Mouse (Mus musculus) liver, embryonic 14.5 days (tissue): ENCODE measurements around the gene Olfm2. TPM values are rescaled to one million over a fixed set of nuclear protein-coding genes. Genes with fewer than 3 reads are reported as not detected.

ENCODE experiments used
- ATAC-seq: fragments of 200-750 bp; cut with Nextera tagmentation; 2 replicates; pipeline ENCODE4 v1.8.0; 2017; ENCODE audit warnings: moderate number of reproducible peaks, mild to moderate bottlenecking, moderate library complexity; ENCODE audit not compliant: insufficient read depth
- DNase-seq, 3 experiments: peaks; one replicate each; pipeline ENCODE4 v3.0.0-alpha.2; 2012 to 2013; ENCODE audit warnings: low read depth in 3 of 3, low spot score in 3 of 3
- H3K27ac ChIP-seq: fragments of 300-500 bp; sonication (generic); 2 replicates; pipeline ENCODE4 v1.5.1; 2014; ENCODE audit warnings: moderate library complexity, mild to moderate bottlenecking, control low read depth, inconsistent platforms
- H3K27me3 ChIP-seq: fragments of 300-500 bp; sonication (generic); 2 replicates; pipeline ENCODE4 v1.6.1; 2014; ENCODE audit warnings: mild to moderate bottlenecking, low read length, moderate library complexity; ENCODE audit not compliant: control insufficient read depth, insufficient read depth
- H3K36me3 ChIP-seq: fragments of 300-500 bp; sonication (generic); replicated peaks from 2 replicates; pipeline ENCODE4 v1.6.1; 2014; ENCODE audit warnings: low read depth; ENCODE audit not compliant: control insufficient read depth, insufficient read depth
- H3K4me1 ChIP-seq, 2 experiments: fragments of 200-500 bp in 1 of 2; fragments of 300-500 bp in 1 of 2; sonication (generic) in 1 of 2; replicated peaks; 2 replicates each; pipeline ENCODE4 v1.6.1; 2012 to 2014; ENCODE audit warnings: antibody characterized with exemption in 1 of 2, inconsistent platforms in 1 of 2, low read length in 1 of 2; ENCODE audit not compliant: control insufficient read depth in 2 of 2, insufficient read depth in 2 of 2
- H3K4me2 ChIP-seq: fragments of 300-500 bp; sonication (generic); 2 replicates; pipeline ENCODE4 v1.6.1; 2014; ENCODE audit warnings: low read depth, mild to moderate bottlenecking, control low read depth, moderate library complexity
- H3K4me3 ChIP-seq, 2 experiments: fragments of 200-500 bp in 1 of 2; fragments of 300-500 bp in 1 of 2; sonication (generic) in 1 of 2; 2 replicates each; pipeline ENCODE4 v1.5.1; 2012 to 2014; ENCODE audit warnings: low read depth in 2 of 2, low read length in 2 of 2, mild to moderate bottlenecking in 2 of 2, control low read depth in 1 of 2, inconsistent platforms in 1 of 2, moderate library complexity in 1 of 2; ENCODE audit not compliant: insufficient read depth in 1 of 2
- H3K9ac ChIP-seq: fragments of 300-500 bp; sonication (generic); replicated peaks from 2 replicates; pipeline ENCODE4 v1.6.1; 2014; ENCODE audit warnings: mild to moderate bottlenecking, control low read depth, moderate library complexity
- H3K9me3 ChIP-seq: fragments of 300-500 bp; sonication (generic); 2 replicates; pipeline ENCODE4 v1.6.1; 2016; ENCODE audit warnings: low read length, mixed read lengths; ENCODE audit not compliant: control insufficient read depth
- CTCF ChIP-seq: IDR thresholded peaks from 2 replicates; pipeline ENCODE4 v1.5.1; 2016; ENCODE audit warnings: antibody characterized with exemption, low read depth, control low read depth
- EP300 ChIP-seq: IDR thresholded peaks from 2 replicates; pipeline ENCODE4 v1.6.1; 2016; ENCODE audit warnings: antibody characterized with exemption, low read depth
- WGBS: fragments of 180-500 bp; shearing (Covaris S2); extraction: QIAGEN DNeasy Blood & Tissue Kit; methylation state at CpG from one replicate; pipeline ENCODE4 v1.1.7; 2014; ENCODE audit not compliant: insufficient replicate concordance; 5-methylcytosine and 5-hydroxymethylcytosine counted together
- polyA plus RNA-seq, 2 experiments: library from polyadenylated mRNA; depleted of rRNA in 1 of 2; stranded (reverse) in 1 of 2; unstranded in 1 of 2; fragments of >200 nt; fragmentation: Nextera tagmentation in 1 of 2; extraction: Ambion mirVana in 1 of 2; gene quantifications; 2 replicates each; pipeline versions ENCODE4 v1.2.1 to v1.2.3; 2012 to 2014

Olfm2 gene
- polyA plus RNA-seq, 2 experiments, result 0.06 to 0.10 TPM

DNA sequence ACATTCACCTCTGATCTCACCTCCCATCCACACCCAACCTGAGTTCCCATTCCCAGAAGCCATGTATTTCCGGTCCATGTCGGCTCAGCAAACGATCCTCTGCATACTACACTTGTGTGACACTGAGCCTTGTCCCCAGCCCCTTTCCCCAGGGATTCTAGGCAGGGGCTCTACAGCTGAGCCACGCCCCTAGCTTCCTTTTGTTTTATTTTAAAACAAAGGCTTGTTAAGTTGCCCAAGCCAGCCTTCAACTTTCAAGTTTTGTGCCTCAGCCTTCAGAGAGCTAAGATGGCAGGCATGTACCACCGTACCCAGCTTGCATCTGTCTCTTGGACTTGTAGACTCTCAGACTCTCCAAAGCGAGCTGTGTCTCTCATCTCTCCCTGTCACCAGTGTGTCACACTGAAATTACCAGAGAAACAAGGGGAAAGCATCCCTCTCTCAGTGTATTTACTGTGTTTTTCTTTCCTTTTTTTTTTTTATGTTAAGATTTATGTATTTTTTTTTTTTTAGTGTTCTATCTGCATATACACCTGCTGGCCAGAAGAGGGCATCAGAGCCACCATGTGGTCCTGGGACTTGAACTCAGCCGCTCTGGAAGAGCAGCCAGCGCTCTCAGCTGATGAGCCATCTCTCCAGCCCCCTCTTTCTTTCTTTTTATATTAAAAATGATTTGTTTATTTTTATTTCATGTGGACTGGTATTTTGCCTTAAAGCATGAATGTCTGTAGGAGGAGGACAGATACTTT is 7.7 kb downstream of the Olfm2 start:
- no peaks in the 10 kb centered on the region for H3K36me3 ChIP-seq
- H3K27ac ChIP-seq, result no peak overlapping the region
- ATAC-seq (no peak), DNase-seq (no peak)
- peaks cover 0 to 4% of the 10 kb centered on the region in 2 experiments; a peak in 1 of 4 replicates for H3K4me1 ChIP-seq
- TF ChIP-seq EP300, result no peak
- TF ChIP-seq CTCF, result peak; percentile 71
- 37% methylated on average over 8 of the region's 8 CpGs for WGBS
- no peak overlapping the region for H3K9ac ChIP-seq
- H3K9me3 ChIP-seq, result no peaks in the 10 kb centered on the region
- H3K4me2 ChIP-seq, result no peak overlapping the region
- H3K4me3 ChIP-seq, result no peak overlapping the region
- peaks cover 7% of the 10 kb centered on the region; the same call in 1 of the 2 replicates for H3K27me3 ChIP-seq

DNA sequence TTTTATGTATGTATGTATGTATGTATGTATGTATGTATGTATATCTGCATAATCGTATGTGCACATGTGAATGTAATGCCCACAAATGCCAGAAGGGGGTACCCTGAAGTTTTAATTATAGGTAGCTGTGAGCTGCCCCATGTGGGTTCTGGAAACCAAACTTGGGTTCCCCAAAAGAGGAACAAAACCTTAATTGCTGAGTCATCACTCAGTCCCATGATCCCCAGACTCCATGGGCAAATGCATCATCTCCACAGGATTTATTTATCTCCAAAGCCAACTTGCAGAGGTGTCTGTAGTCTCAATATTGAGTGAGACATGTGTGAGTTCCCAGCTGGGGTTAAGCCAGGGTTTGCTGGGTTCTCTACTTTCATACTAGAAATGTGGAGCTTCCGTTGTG is 8.9 kb downstream of the Olfm2 start:
- H3K27ac ChIP-seq, result no peak overlapping the region
- H3K4me3 ChIP-seq, result no peak overlapping the region
- no peaks in the 10 kb centered on the region for H3K36me3 ChIP-seq
- no peak for ATAC-seq
- WGBS, result 75% methylated on average over 2 of the region's 2 CpGs
- TF ChIP-seq EP300 (no peak), CTCF (no peak)
- H3K9me3 ChIP-seq, result no peaks in the 10 kb centered on the region
- H3K27me3 ChIP-seq, result peaks cover 7% of the 10 kb centered on the region; the same call in 1 of the 2 replicates
- no peak for DNase-seq
- no peak overlapping the region for H3K4me2 ChIP-seq
- no peak overlapping the region for H3K9ac ChIP-seq
- peaks cover 0 to 4% of the 10 kb centered on the region in 2 experiments; a peak in 1 of 4 replicates for H3K4me1 ChIP-seq

DNA sequence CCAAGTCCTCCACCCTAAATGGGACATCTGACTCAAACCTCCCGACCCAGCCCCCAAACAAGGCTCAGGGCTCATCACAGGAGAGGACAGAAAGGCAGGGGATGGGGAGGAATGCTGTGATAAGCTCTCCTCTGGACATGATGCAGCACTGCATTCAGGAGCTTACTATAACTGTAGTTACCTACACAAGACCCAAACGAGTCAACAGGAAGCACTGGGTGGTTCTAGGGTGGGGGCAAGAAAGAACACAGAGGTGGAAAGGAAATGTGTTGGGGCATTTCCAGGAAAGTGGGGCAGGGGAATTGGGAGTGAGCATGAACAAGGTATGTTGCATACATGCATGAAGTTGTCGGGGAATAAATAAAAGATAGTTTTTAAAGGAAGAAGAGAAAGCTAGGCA is 11.5 kb downstream of the Olfm2 start:
- Histone ChIP-seq H3K27me3 (peaks cover 6% of the 10 kb centered on the region), H3K27ac (no peak overlapping the region), H3K4me1 (peaks cover 0 to 2% of the 10 kb centered on the region in 2 experiments; a peak in 1 of 4 replicates), H3K4me3 (no peak overlapping the region), H3K36me3 (no peaks in the 10 kb centered on the region), H3K9me3 (no peaks in the 10 kb centered on the region), H3K9ac (no peak overlapping the region), H3K4me2 (no peak overlapping the region)
- DNase-seq (no peak), ATAC-seq (no peak)
- no peak for TF ChIP-seq CTCF
- TF ChIP-seq EP300, result no peak
- 37% methylated on average over 3 of the region's 3 CpGs for WGBS

DNA sequence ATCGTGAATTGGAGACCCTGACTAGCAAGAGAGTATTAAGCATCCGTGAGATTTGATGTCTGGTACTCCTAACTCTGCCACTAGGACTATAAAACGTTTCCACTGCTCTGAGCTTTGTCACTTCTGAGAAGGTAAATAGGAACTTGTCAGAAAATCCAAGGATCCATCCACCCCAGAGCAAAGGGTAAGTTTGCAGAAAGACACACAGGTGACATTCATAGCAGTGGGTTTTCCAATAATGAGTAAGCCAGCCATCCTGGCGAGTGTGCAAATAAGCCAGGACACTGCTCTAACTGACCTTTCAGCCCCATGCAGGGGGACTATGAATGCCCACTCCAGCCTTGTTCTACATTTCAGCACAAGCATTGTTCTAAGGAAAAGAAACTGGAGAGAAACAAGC is 14.4 kb downstream of the Olfm2 start:
- Histone ChIP-seq H3K9me3 (no peaks in the 10 kb centered on the region), H3K4me2 (no peak overlapping the region), H3K27ac (no peak overlapping the region), H3K4me1 (peaks cover 0 to 2% of the 10 kb centered on the region in 2 experiments; a peak in 1 of 4 replicates), H3K36me3 (no peaks in the 10 kb centered on the region), H3K9ac (no peak overlapping the region), H3K4me3 (no peak overlapping the region), H3K27me3 (peaks cover 30% of the 10 kb centered on the region)
- 30% methylated on average over 4 of the region's 4 CpGs for WGBS
- no peak for DNase-seq
- TF ChIP-seq EP300, result no peak
- no peak; the same call in 1 of the 2 replicates for ATAC-seq

DNA sequence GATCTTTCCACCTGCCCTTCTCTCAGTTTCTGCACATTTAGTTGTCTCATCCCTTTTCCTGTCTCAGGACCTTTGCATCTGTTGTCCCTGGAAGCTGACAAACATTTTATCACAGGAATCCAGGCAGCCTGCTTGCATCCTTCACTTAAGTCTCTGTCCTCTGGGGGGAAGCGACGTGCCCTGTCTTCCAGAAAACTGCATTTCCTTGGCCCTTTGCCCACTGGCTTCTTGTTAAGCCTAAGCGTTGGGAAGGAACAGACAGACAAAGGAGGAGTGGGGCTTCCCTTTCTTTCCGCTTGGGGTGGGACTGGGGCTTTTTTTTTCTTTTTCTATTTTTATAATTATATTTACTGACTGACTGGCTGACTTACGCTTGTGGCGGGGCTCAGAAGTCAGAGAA is 16.7 kb downstream of the Olfm2 start:
- no peak overlapping the region for H3K4me3 ChIP-seq
- H3K9ac ChIP-seq, result no peak overlapping the region
- no peaks in the 10 kb centered on the region for H3K4me1 ChIP-seq
- no peak for TF ChIP-seq EP300
- no peak for TF ChIP-seq CTCF
- no peak for DNase-seq
- no peaks in the 10 kb centered on the region for H3K36me3 ChIP-seq
- H3K9me3 ChIP-seq, result no peaks in the 10 kb centered on the region
- 47% methylated on average over 6 of the region's 6 CpGs for WGBS
- H3K4me2 ChIP-seq, result no peak overlapping the region
- ATAC-seq, result no peak
- no peak overlapping the region for H3K27ac ChIP-seq
- H3K27me3 ChIP-seq, result peaks cover 49% of the 10 kb centered on the region
